Mouse (Mus musculus) neural tube, embryonic 15.5 days (tissue): ENCODE data around the gene B4galnt4. TPM values are rescaled to one million over a fixed set of nuclear protein-coding genes. Genes with fewer than 3 reads are reported as not detected.

Source experiments
- ATAC-seq: fragments of 200-750 bp; cut with Nextera tagmentation; 2 replicates; pipeline ENCODE4 v1.8.0; 2017; ENCODE audit warnings: mild to moderate bottlenecking, moderate TSS enrichment, moderate library complexity; ENCODE audit not compliant: low FRiP score
- H3K27ac ChIP-seq: fragments of 300-500 bp; sonication (generic); replicated peaks from 2 replicates; pipeline ENCODE4 v1.5.1; 2015; ENCODE audit warnings: mild to moderate bottlenecking, inconsistent platforms
- H3K27me3 ChIP-seq: fragments of 300-500 bp; sonication (generic); replicated peaks from 2 replicates; pipeline ENCODE4 v1.6.1; 2015; ENCODE audit warnings: inconsistent platforms
- H3K36me3 ChIP-seq: fragments of 300-500 bp; sonication (generic); 2 replicates; pipeline ENCODE4 v1.6.1; 2015; ENCODE audit warnings: inconsistent platforms
- H3K4me1 ChIP-seq: fragments of 300-500 bp; sonication (generic); 2 replicates; pipeline ENCODE4 v1.6.1; 2015; ENCODE audit warnings: inconsistent platforms
- H3K4me2 ChIP-seq: fragments of 300-500 bp; sonication (generic); 2 replicates; pipeline ENCODE4 v1.6.1; 2015; ENCODE audit warnings: inconsistent platforms, mild to moderate bottlenecking, moderate library complexity
- H3K4me3 ChIP-seq: fragments of 300-500 bp; sonication (generic); replicated peaks from 2 replicates; pipeline ENCODE4 v1.5.1; 2015; ENCODE audit warnings: mild to moderate bottlenecking, inconsistent platforms
- H3K9ac ChIP-seq: fragments of 300-500 bp; sonication (generic); replicated peaks from 2 replicates; pipeline ENCODE4 v1.6.1; 2015; ENCODE audit warnings: mild to moderate bottlenecking, inconsistent platforms
- H3K9me3 ChIP-seq: fragments of 300-500 bp; sonication (generic); replicated peaks from 2 replicates; pipeline ENCODE4 v1.6.1; 2016; ENCODE audit warnings: inconsistent platforms
- WGBS: fragments of 180-500 bp; shearing (Covaris S2); methylation state at CpG from one replicate; pipeline ENCODE4 v1.1.7; 2015; ENCODE audit warnings: mixed read lengths; 5-methylcytosine and 5-hydroxymethylcytosine counted together
- polyA plus RNA-seq: library from polyadenylated mRNA; unstranded; fragments of >200 nt; fragmentation: Nextera tagmentation; extraction: Ambion mirVana; gene quantifications from 2 replicates; pipeline ENCODE4 v1.2.1, GENCODE M21; 2015

B4galnt4 gene
- polyA plus RNA-seq, 1 experiment from 2014 or later, result 51.2 TPM

GRCm38 (mm10) chr7:141099911-141100691 lies 39.2 kb downstream of the B4galnt4 start, which contains the start of gene Sigirr:
Sigirr (minus strand) TSS chr7:141100572.
- H3K9ac ChIP-seq, result peak within 1 kb of the TSS; percentile 42
- no peak within 1 kb of the TSS for H3K27ac ChIP-seq
- H3K27me3 ChIP-seq, result peaks cover 53% of the 10 kb centered on the region
- no peaks in the 10 kb centered on the region for H3K36me3 ChIP-seq
- no peaks in the 10 kb centered on the region for H3K9me3 ChIP-seq
- H3K4me2 ChIP-seq, result peak within 1 kb of the TSS; percentile 77
- peak; percentile 65 for ATAC-seq
- H3K4me3 ChIP-seq, result peak within 1 kb of the TSS; percentile 46
- 1% methylated on average over 56 of the region's 56 CpGs for WGBS
- H3K4me1 ChIP-seq, result peaks cover 13% of the 10 kb centered on the region

GRCm38 (mm10) chr7:141103161-141103560 lies 42.3 kb downstream of the B4galnt4 start:
- Histone ChIP-seq H3K27ac (no peak overlapping the region), H3K9ac (no peak overlapping the region), H3K4me3 (no peak overlapping the region), H3K4me1 (peaks cover 13% of the 10 kb centered on the region), H3K36me3 (no peaks in the 10 kb centered on the region), H3K27me3 (peaks cover 49% of the 10 kb centered on the region), H3K9me3 (no peaks in the 10 kb centered on the region), H3K4me2 (no peak overlapping the region)
- WGBS, result 71% methylated on average over 3 of the region's 3 CpGs
- ATAC-seq, result no peak

- no peak overlapping the region for H3K27ac ChIP-seq
- H3K4me2 ChIP-seq, result no peak overlapping the region
- no peaks in the 10 kb centered on the region for H3K36me3 ChIP-seq
- peaks cover 10% of the 10 kb centered on the region; the same call in 1 of the 2 replicates for H3K27me3 ChIP-seq
- no peak overlapping the region for H3K4me3 ChIP-seq
- H3K9me3 ChIP-seq, result no peaks in the 10 kb centered on the region
- H3K9ac ChIP-seq, result no peak overlapping the region
- H3K4me1 ChIP-seq, result no peaks in the 10 kb centered on the region
- ATAC-seq, result no peak
- WGBS, result 91% methylated on average over 9 of the region's 9 CpGs
Measured at GRCm38 (mm10) chr7:141115874-141116273, 55.0 kb downstream of the B4galnt4 start.

GRCm38 (mm10) chr7:141117636-141118035 lies 56.7 kb downstream of the B4galnt4 start, which contains the start of gene Ano9:
Ano9 (minus strand) TSS chr7:141117806.
- no peak within 1 kb of the TSS for H3K9ac ChIP-seq
- no peak within 1 kb of the TSS for H3K4me3 ChIP-seq
- ATAC-seq, result no peak
- H3K27ac ChIP-seq, result no peak within 1 kb of the TSS
- H3K9me3 ChIP-seq, result no peaks in the 10 kb centered on the region
- H3K36me3 ChIP-seq, result no peaks in the 10 kb centered on the region
- H3K4me2 ChIP-seq, result 0 out of 2 replicates have a peak within 1 kb of the TSS, but pooled peaks have one; percentile 9
- WGBS, result 17% methylated on average over 9 of the region's 9 CpGs
- no peaks in the 10 kb centered on the region for H3K4me1 ChIP-seq
- peaks cover 10% of the 10 kb centered on the region; the same call in 1 of the 2 replicates for H3K27me3 ChIP-seq

GRCm38 (mm10) chr7:141119487-141119886 lies 58.6 kb downstream of the B4galnt4 start:
- Histone ChIP-seq H3K27me3 (peaks cover 10% of the 10 kb centered on the region; the same call in 1 of the 2 replicates), H3K9me3 (no peaks in the 10 kb centered on the region), H3K27ac (no peak overlapping the region), H3K9ac (no peak overlapping the region), H3K4me2 (no peak overlapping the region), H3K4me1 (peaks cover 5% of the 10 kb centered on the region; the same call in 1 of the 2 replicates), H3K4me3 (no peak overlapping the region), H3K36me3 (no peaks in the 10 kb centered on the region)
- ATAC-seq, result no peak
- 74% methylated on average over 3 of the region's 3 CpGs for WGBS

- no peaks in the 10 kb centered on the region for H3K9me3 ChIP-seq
- H3K9ac ChIP-seq, result no peak overlapping the region
- WGBS, result 88% methylated on average over 3 of the region's 3 CpGs
- no peak overlapping the region for H3K4me3 ChIP-seq
- H3K4me1 ChIP-seq, result peaks cover 5% of the 10 kb centered on the region; the same call in 1 of the 2 replicates
- H3K36me3 ChIP-seq, result no peaks in the 10 kb centered on the region
- no peak overlapping the region for H3K4me2 ChIP-seq
- ATAC-seq, result no peak
- peaks cover 10% of the 10 kb centered on the region; the same call in 1 of the 2 replicates for H3K27me3 ChIP-seq
- H3K27ac ChIP-seq, result no peak overlapping the region
Measured at GRCm38 (mm10) chr7:141120605-141121004, 59.7 kb downstream of the B4galnt4 start.

- H3K4me2 ChIP-seq, result no peak overlapping the region
- no peak overlapping the region for H3K4me3 ChIP-seq
- no peak for ATAC-seq
- no peaks in the 10 kb centered on the region for H3K36me3 ChIP-seq
- peaks cover 10% of the 10 kb centered on the region; the same call in 1 of the 2 replicates for H3K27me3 ChIP-seq
- H3K4me1 ChIP-seq, result peaks cover 5% of the 10 kb centered on the region; the same call in 1 of the 2 replicates
- WGBS, result 83% methylated on average over 5 of the region's 5 CpGs
- H3K9ac ChIP-seq, result no peak overlapping the region
- H3K27ac ChIP-seq, result no peak overlapping the region
- no peaks in the 10 kb centered on the region for H3K9me3 ChIP-seq
Measured at GRCm38 (mm10) chr7:141121051-141121531, 60.2 kb downstream of the B4galnt4 start.

Other genes with a start within 250 kb of the B4galnt4 start
- gene Zfp941, start 238.9 kb upstream of the B4galnt4 start, polyA plus RNA-seq, result 29.4 and 33.1 TPM in 2 replicates
- gene Urah, start 226.1 kb upstream of the B4galnt4 start, polyA plus RNA-seq, result 0.23 and 0.46 TPM in 2 replicates
- not detected in 2 replicates for gene Scgb1c1, start 215.6 kb upstream of the B4galnt4 start, polyA plus RNA-seq
- gene Odf3, start 213.3 kb upstream of the B4galnt4 start, polyA plus RNA-seq, result not detected in 2 replicates
- gene Gm45785, start 204.8 kb upstream of the B4galnt4 start, polyA plus RNA-seq, result not detected in 2 replicates
- gene Ric8a, start 204.1 kb upstream of the B4galnt4 start, polyA plus RNA-seq, result 91.9 and 94.8 TPM in 2 replicates
- 45.8 and 49.1 TPM in 2 replicates for gene Bet1l, start 203.5 kb upstream of the B4galnt4 start, polyA plus RNA-seq
- 253 and 254 TPM in 2 replicates for gene Psmd13, start 179.1 kb upstream of the B4galnt4 start, polyA plus RNA-seq
- gene Sirt3, start 178.8 kb upstream of the B4galnt4 start, polyA plus RNA-seq, result 61.9 and 67.8 TPM in 2 replicates
- gene Cox8b, start 160.7 kb upstream of the B4galnt4 start, polyA plus RNA-seq, result 1.5 and 4.8 TPM in 2 replicates
- 0.67 and 5.6 TPM in 2 replicates for gene Nlrp6, start 140.2 kb upstream of the B4galnt4 start, polyA plus RNA-seq
- 6.3 and 10.2 TPM in 2 replicates for gene Pgghg, start 119.7 kb upstream of the B4galnt4 start, polyA plus RNA-seq
- gene Ifitm5, start 110.8 kb upstream of the B4galnt4 start, polyA plus RNA-seq, result 3.0 and 4.5 TPM in 2 replicates
- not detected in 2 replicates for gene Gm45717, start 105.2 kb upstream of the B4galnt4 start, polyA plus RNA-seq
- gene Ifitm2, start 105.1 kb upstream of the B4galnt4 start, polyA plus RNA-seq, result 197 and 409 TPM in 2 replicates
- gene Ifitm1, start 93.9 kb upstream of the B4galnt4 start, polyA plus RNA-seq, result 20.6 and 115 TPM in 2 replicates
- 50.1 and 243 TPM in 2 replicates for gene Ifitm3, start 50.3 kb upstream of the B4galnt4 start, polyA plus RNA-seq
- 1.7 and 1.8 TPM in 2 replicates for gene Ifitm6, start 43.2 kb upstream of the B4galnt4 start, polyA plus RNA-seq
- not detected in 2 replicates for gene Gm17387, start 32.0 kb upstream of the B4galnt4 start, polyA plus RNA-seq
- gene Pkp3, start 17.1 kb downstream of the B4galnt4 start, polyA plus RNA-seq, result 0.18 and 8.4 TPM in 2 replicates
- gene Sigirr, start 39.5 kb downstream of the B4galnt4 start, polyA plus RNA-seq, result 3.3 and 7.8 TPM in 2 replicates
- gene Ano9, start 56.7 kb downstream of the B4galnt4 start, polyA plus RNA-seq, result 0.60 and 1.4 TPM in 2 replicates
- gene Ptdss2, start 61.3 kb downstream of the B4galnt4 start, polyA plus RNA-seq, result 83.2 and 86.7 TPM in 2 replicates
- gene Rnh1, start 111.8 kb downstream of the B4galnt4 start, polyA plus RNA-seq, result 50.0 and 69.8 TPM in 2 replicates
- 166 and 188 TPM in 2 replicates for gene Hras, start 132.9 kb downstream of the B4galnt4 start, polyA plus RNA-seq
- 9.0 and 9.1 TPM in 2 replicates for gene Lrrc56, start 133.1 kb downstream of the B4galnt4 start, polyA plus RNA-seq
- 0.35 and 1.6 TPM in 2 replicates for gene Lmntd2, start 153.0 kb downstream of the B4galnt4 start, polyA plus RNA-seq
- gene Rassf7, start 154.8 kb downstream of the B4galnt4 start, polyA plus RNA-seq, result 24.1 and 28.1 TPM in 2 replicates
- gene Phrf1, start 167.7 kb downstream of the B4galnt4 start, polyA plus RNA-seq, result 54.9 and 60.2 TPM in 2 replicates
- 2.6 and 7.8 TPM in 2 replicates for gene Irf7, start 205.4 kb downstream of the B4galnt4 start, polyA plus RNA-seq
- 4.2 TPM in 1 of 2 replicates, not detected in the other for gene Cdhr5, start 215.7 kb downstream of the B4galnt4 start, polyA plus RNA-seq
- 5.4 and 11.0 TPM in 2 replicates for gene Sct, start 218.0 kb downstream of the B4galnt4 start, polyA plus RNA-seq
- 0.87 and 1.3 TPM in 2 replicates for gene Drd4, start 230.9 kb downstream of the B4galnt4 start, polyA plus RNA-seq